Mouse (Mus musculus): ENCODE results near the gene Abr. TPM values are rescaled to one million over a fixed set of nuclear protein-coding genes. Genes with fewer than 3 reads are reported as not detected.

Abr gene
- polyA plus RNA-seq, 1 experiment from 2014 or later: 41.4 TPM

DNA sequence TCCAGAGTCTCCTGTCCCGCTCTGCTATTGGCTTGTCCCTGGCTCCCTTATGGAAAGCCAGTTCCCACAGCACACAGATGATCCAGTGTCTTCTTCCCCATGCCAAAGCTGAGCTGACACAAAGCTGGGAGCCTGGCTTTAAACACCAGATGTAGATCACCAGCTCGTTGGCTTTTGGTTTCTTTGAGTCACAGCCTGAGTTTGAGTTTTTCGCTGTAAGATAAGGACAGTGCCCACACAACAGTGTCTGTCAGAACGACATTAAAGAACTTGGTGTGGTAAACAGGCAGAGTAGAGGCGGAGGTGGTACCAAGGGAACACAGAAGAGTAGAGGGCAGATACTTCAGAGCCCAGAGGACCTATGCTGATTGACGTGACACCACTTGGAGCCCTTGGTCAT lies 101.2 kb downstream of the Abr start:
- WGBS: 89% methylated on average over 6 of the region's 6 CpGs
- no peaks in the 10 kb centered on the region for H3K27me3 ChIP-seq (ENCODE audit: control insufficient read depth, insufficient read depth, low read length)
- no peak overlapping the region for H3K4me2 ChIP-seq
- H3K4me3 ChIP-seq (ENCODE audit: low read depth, low read length): no peak overlapping the region
- no peaks in the 10 kb centered on the region for H3K36me3 ChIP-seq (ENCODE audit: control insufficient read depth, insufficient read depth, low read length)
- DNase-seq (ENCODE audit: low spot score, missing footprints) (no peak), ATAC-seq (ENCODE audit: low FRiP score) (no peak)
- H3K9ac ChIP-seq (ENCODE audit: low read length): no peak overlapping the region
- H3K9me3 ChIP-seq (ENCODE audit: control insufficient read depth, low read length): no peaks in the 10 kb centered on the region
- H3K27ac ChIP-seq (ENCODE audit: low read depth, low read length): no peak overlapping the region
- peaks cover 15% of the 10 kb centered on the region for H3K4me1 ChIP-seq (ENCODE audit: control insufficient read depth, insufficient read depth, low read length)

- Histone ChIP-seq H3K9me3 (ENCODE audit: control insufficient read depth, low read length) (no peaks in the 10 kb centered on the region), H3K36me3 (ENCODE audit: control insufficient read depth, insufficient read depth, low read length) (no peaks in the 10 kb centered on the region), H3K4me3 (ENCODE audit: low read depth, low read length) (no peak overlapping the region), H3K27ac (ENCODE audit: low read depth, low read length) (no peak overlapping the region), H3K4me1 (ENCODE audit: control insufficient read depth, insufficient read depth, low read length) (peaks cover 9% of the 10 kb centered on the region), H3K4me2 (no peak overlapping the region), H3K27me3 (ENCODE audit: control insufficient read depth, insufficient read depth, low read length) (no peaks in the 10 kb centered on the region), H3K9ac (ENCODE audit: low read length) (no peak overlapping the region)
- no peak for DNase-seq (ENCODE audit: low spot score, missing footprints)
- no peak for ATAC-seq (ENCODE audit: low FRiP score)
- 88% methylated on average over 5 of the region's 5 CpGs for WGBS
These were observed 103.5 kb downstream of the Abr start for GRCm38 (mm10) chr11:76518613-76519012.

- peaks cover 4% of the 10 kb centered on the region for H3K4me1 ChIP-seq (ENCODE audit: control insufficient read depth, insufficient read depth, low read length)
- ATAC-seq (ENCODE audit: low FRiP score): no peak
These were observed 104.0 kb downstream of the Abr start for GRCm38 (mm10) chr11:76518125-76518524.

DNA sequence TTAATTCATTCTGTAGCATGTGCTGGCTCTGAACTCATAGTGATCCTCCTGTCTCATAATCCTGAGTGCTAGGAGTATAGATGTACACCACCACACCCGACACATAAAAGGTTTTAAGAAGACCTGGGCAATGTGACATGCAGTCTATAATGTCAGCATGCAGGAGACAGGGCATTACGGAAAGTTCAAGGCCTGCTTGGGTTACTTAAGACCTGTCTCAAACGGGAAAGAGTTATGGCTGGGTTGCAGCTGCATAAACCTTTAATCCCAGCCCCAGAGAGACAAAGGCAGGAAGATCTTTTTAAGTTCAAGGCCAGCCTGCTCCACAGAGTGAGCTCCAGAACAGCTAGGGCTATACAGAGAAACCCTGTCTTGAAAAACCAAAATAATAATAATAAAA lies 105.2 kb downstream of the Abr start:
- 69% methylated on average over 3 of the region's 3 CpGs for WGBS
- Histone ChIP-seq H3K9me3 (ENCODE audit: control insufficient read depth, low read length) (no peaks in the 10 kb centered on the region), H3K27ac (ENCODE audit: low read depth, low read length) (no peak overlapping the region), H3K4me1 (ENCODE audit: control insufficient read depth, insufficient read depth, low read length) (no peaks in the 10 kb centered on the region), H3K36me3 (ENCODE audit: control insufficient read depth, insufficient read depth, low read length) (no peaks in the 10 kb centered on the region), H3K9ac (ENCODE audit: low read length) (no peak overlapping the region), H3K4me3 (ENCODE audit: low read depth, low read length) (no peak overlapping the region), H3K27me3 (ENCODE audit: control insufficient read depth, insufficient read depth, low read length) (no peaks in the 10 kb centered on the region), H3K4me2 (no peak overlapping the region)
- ATAC-seq (ENCODE audit: low FRiP score): no peak
- no peak for DNase-seq (ENCODE audit: low spot score, missing footprints)

More at GRCm38 (mm10) chr11:76518125-76518524, 104.0 kb downstream of the Abr start:
- WGBS: 92% methylated on average over 4 of the region's 4 CpGs
- Histone ChIP-seq H3K27ac (ENCODE audit: low read depth, low read length) (no peak overlapping the region), H3K4me2 (no peak overlapping the region), H3K9ac (ENCODE audit: low read length) (no peak overlapping the region), H3K27me3 (ENCODE audit: control insufficient read depth, insufficient read depth, low read length) (no peaks in the 10 kb centered on the region), H3K4me3 (ENCODE audit: low read depth, low read length) (no peak overlapping the region), H3K36me3 (ENCODE audit: control insufficient read depth, insufficient read depth, low read length) (no peaks in the 10 kb centered on the region), H3K9me3 (ENCODE audit: control insufficient read depth, low read length) (no peaks in the 10 kb centered on the region)
- DNase-seq (ENCODE audit: low spot score, missing footprints): no peak

DNA sequence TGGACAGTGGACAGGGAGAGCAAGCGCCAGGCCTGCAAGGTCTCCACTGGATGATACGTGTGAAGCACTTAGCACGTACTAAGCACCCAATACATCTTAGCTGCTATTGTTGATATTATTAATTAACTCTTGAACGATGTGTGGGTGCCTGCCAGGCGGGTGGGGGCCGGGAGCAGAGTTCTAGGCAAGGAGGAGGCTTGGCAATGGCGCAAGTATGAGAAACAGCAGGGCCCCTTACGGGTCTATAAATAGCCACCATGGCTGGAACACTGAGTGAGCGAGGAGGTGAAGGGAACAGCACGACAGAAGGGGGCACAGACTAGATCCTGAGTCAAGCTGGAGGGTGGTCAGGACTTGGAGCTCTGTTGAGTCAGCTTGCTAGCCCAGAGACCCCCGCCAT lies 107.0 kb downstream of the Abr start:
- Histone ChIP-seq H3K4me2 (no peak overlapping the region), H3K4me3 (ENCODE audit: low read depth, low read length) (no peak overlapping the region), H3K9me3 (ENCODE audit: control insufficient read depth, low read length) (no peaks in the 10 kb centered on the region), H3K9ac (ENCODE audit: low read length) (no peak overlapping the region), H3K27me3 (ENCODE audit: control insufficient read depth, insufficient read depth, low read length) (no peaks in the 10 kb centered on the region), H3K4me1 (ENCODE audit: control insufficient read depth, insufficient read depth, low read length) (no peaks in the 10 kb centered on the region), H3K27ac (ENCODE audit: low read depth, low read length) (no peak overlapping the region), H3K36me3 (ENCODE audit: control insufficient read depth, insufficient read depth, low read length) (no peaks in the 10 kb centered on the region)
- ATAC-seq (ENCODE audit: low FRiP score) (no peak), DNase-seq (ENCODE audit: low spot score, missing footprints) (no peak)
- WGBS: 90% methylated on average over 11 of the region's 11 CpGs

GRCm38 (mm10) chr11:76510977-76511376 lies 111.1 kb downstream of the Abr start:
- H3K27me3 ChIP-seq (ENCODE audit: control insufficient read depth, insufficient read depth, low read length): no peaks in the 10 kb centered on the region
- WGBS: 62% methylated on average over 4 of the region's 4 CpGs
- no peak for ATAC-seq (ENCODE audit: low FRiP score)

GRCm38 (mm10) chr11:76509751-76510723 lies 112.1 kb downstream of the Abr start:
- 89% methylated on average over 13 of the region's 13 CpGs for WGBS
- H3K4me2 ChIP-seq: no peak overlapping the region
- H3K9me3 ChIP-seq (ENCODE audit: control insufficient read depth, low read length): no peaks in the 10 kb centered on the region
- H3K4me3 ChIP-seq (ENCODE audit: low read depth, low read length): no peak overlapping the region
- H3K4me1 ChIP-seq (ENCODE audit: control insufficient read depth, insufficient read depth, low read length): peaks cover 14% of the 10 kb centered on the region; the same call in 1 of the 2 replicates
- ATAC-seq (ENCODE audit: low FRiP score): no peak
- no peak overlapping the region for H3K27ac ChIP-seq (ENCODE audit: low read depth, low read length)
- no peak for DNase-seq (ENCODE audit: low spot score, missing footprints)
- H3K36me3 ChIP-seq (ENCODE audit: control insufficient read depth, insufficient read depth, low read length): no peaks in the 10 kb centered on the region
- no peak overlapping the region for H3K9ac ChIP-seq (ENCODE audit: low read length)
- no peaks in the 10 kb centered on the region for H3K27me3 ChIP-seq (ENCODE audit: control insufficient read depth, insufficient read depth, low read length)

More at GRCm38 (mm10) chr11:76510977-76511376, 111.1 kb downstream of the Abr start:
- Histone ChIP-seq H3K9me3 (ENCODE audit: control insufficient read depth, low read length) (no peaks in the 10 kb centered on the region), H3K4me2 (no peak overlapping the region), H3K27ac (ENCODE audit: low read depth, low read length) (no peak overlapping the region), H3K4me3 (ENCODE audit: low read depth, low read length) (no peak overlapping the region), H3K4me1 (ENCODE audit: control insufficient read depth, insufficient read depth, low read length) (peaks cover 14% of the 10 kb centered on the region; the same call in 1 of the 2 replicates), H3K36me3 (ENCODE audit: control insufficient read depth, insufficient read depth, low read length) (no peaks in the 10 kb centered on the region), H3K9ac (ENCODE audit: low read length) (no peak overlapping the region)
- no peak for DNase-seq (ENCODE audit: low spot score, missing footprints)

- DNase-seq (ENCODE audit: low spot score, missing footprints) (no peak), ATAC-seq (ENCODE audit: low FRiP score) (no peak)
- Histone ChIP-seq H3K27me3 (ENCODE audit: control insufficient read depth, insufficient read depth, low read length) (no peaks in the 10 kb centered on the region), H3K9ac (ENCODE audit: low read length) (no peak overlapping the region), H3K4me2 (no peak overlapping the region), H3K36me3 (ENCODE audit: control insufficient read depth, insufficient read depth, low read length) (no peaks in the 10 kb centered on the region), H3K4me3 (ENCODE audit: low read depth, low read length) (no peak overlapping the region), H3K9me3 (ENCODE audit: control insufficient read depth, low read length) (no peaks in the 10 kb centered on the region), H3K4me1 (ENCODE audit: control insufficient read depth, insufficient read depth, low read length) (peaks cover 14% of the 10 kb centered on the region; the same call in 1 of the 2 replicates), H3K27ac (ENCODE audit: low read depth, low read length) (no peak overlapping the region)
- 91% methylated on average over 32 of the region's 32 CpGs for WGBS
These were observed 113.1 kb downstream of the Abr start for GRCm38 (mm10) chr11:76508831-76509595.

- 86% methylated on average over 4 of the region's 4 CpGs for WGBS
- Histone ChIP-seq H3K36me3 (ENCODE audit: control insufficient read depth, insufficient read depth, low read length) (no peaks in the 10 kb centered on the region), H3K27me3 (ENCODE audit: control insufficient read depth, insufficient read depth, low read length) (no peaks in the 10 kb centered on the region), H3K4me1 (ENCODE audit: control insufficient read depth, insufficient read depth, low read length) (peaks cover 14% of the 10 kb centered on the region; the same call in 1 of the 2 replicates), H3K9ac (ENCODE audit: low read length) (peak overlapping the region; percentile 25), H3K4me3 (ENCODE audit: low read depth, low read length) (no peak overlapping the region), H3K9me3 (ENCODE audit: control insufficient read depth, low read length) (no peaks in the 10 kb centered on the region), H3K27ac (ENCODE audit: low read depth, low read length) (peak overlapping the region; percentile 35; the same call in 1 of the 2 replicates), H3K4me2 (no peak overlapping the region)
- DNase-seq (ENCODE audit: low spot score, missing footprints): no peak
- no peak for ATAC-seq (ENCODE audit: low FRiP score)
These were observed 114.0 kb downstream of the Abr start for GRCm38 (mm10) chr11:76508125-76508524.

All from midbrain, embryonic 11.5 days (tissue).